Mouse (Mus musculus) stomach, postnatal 0 days (tissue): Measurements from ENCODE around the gene Slc35c1.

Experiments used
- CTCF ChIP-seq: IDR thresholded peaks from 2 replicates; pipeline ENCODE4 v1.5.1; 2016; ENCODE audit warnings: antibody characterized with exemption, low read depth, mild to moderate bottlenecking, moderate library complexity
- EP300 ChIP-seq: optimal IDR thresholded peaks from 2 replicates; pipeline ENCODE3; 2016; ENCODE audit warnings: antibody characterized with exemption

DNA sequence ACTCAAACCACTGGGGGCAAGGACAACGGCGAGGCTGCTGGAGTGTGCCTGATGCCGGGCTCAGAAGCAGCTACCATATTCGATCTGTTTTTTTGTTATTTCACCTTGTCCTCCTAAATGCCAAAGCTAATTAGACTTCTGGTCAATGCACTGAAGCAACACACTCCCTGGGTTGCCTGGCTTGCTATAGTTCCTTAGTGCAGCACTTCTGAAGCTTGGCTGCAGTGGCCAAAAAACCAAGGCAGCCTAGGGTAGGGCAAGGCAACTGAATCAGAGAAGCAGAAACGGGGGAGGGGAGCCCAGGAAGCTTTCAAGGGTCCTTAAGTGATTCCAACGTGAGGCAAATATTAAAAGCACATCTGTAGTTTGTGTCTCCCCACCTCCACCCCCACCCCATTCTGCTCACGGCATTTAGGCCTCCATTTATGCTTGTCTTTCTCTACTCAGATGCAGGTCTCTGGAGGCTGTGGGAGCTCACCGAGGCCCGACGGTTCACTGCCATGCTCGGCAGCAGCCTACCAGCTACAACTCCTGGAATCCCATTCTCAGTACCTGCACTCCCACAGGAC lies 28.6 kb downstream of the Slc35c1 start:
- TF ChIP-seq CTCF (no peak), EP300 (no peak)
